Mouse (Mus musculus) right cerebral cortex, adult 18-20 months (tissue): ENCODE measurements around the gene Zscan2.
A peak's percentile ranks its signal among the peaks of the same experiment; 100 is the strongest.

Source experiments
- DNase-seq: peaks from one replicate; pipeline ENCODE4 v3.0.0; 2022; ENCODE audit warnings: mixed read lengths

Gene Zscan2

DNA sequence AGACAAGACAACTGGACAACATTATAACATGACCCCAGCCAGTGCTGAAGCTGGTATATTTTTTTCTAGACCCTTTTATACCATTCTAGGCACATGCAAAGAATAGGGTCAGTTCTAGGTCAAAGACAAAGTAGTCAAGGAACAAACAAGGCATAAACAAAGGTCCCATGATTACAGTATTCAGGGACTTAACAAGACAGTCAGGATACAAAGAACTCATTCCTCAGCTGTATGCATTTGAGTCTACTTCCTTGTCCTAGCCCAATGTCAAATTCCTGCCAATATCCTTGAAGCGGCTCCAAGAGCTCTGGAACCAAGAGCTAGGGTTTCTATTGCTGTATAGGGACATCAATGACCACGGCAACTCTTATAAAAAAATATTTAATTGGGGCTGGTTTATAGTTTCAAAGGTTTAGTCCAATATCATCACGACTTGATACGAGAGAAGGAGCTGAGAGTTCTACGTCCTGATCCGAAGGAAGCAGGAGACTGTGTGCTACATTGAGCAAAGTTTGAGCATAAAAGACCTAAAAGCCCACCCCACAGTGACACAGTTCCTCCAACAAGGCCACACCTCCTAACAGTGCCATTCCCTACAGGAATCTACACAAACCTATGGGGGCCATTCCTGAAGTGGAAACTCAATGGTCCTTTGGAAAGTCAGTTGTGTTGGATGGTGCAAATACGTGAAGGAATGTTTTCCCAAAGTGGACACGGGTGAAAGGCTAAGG lies 16.6 kb upstream of the Zscan2 start:
- DNase-seq, result no peak

DNA sequence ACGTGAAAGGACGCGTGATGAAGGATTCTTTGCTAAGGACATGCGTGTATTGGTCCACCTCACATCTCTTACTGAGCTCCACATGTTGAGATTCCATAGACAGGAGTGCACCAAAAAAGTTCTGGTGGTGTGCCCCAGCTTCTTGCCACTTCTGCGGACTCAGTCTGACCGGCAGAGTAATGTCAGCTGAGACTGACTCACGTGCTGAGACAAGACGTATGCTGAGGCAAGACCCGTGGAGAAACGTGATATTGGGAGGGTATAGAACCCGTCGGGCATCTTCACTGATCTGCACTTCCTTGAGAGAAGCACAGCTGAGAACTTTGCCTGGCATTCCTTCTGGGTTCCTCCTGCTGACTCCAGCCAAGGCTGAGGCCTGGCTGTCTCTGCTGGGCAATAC lies 16.0 kb upstream of the Zscan2 start:
- DNase-seq, result no peak

DNA sequence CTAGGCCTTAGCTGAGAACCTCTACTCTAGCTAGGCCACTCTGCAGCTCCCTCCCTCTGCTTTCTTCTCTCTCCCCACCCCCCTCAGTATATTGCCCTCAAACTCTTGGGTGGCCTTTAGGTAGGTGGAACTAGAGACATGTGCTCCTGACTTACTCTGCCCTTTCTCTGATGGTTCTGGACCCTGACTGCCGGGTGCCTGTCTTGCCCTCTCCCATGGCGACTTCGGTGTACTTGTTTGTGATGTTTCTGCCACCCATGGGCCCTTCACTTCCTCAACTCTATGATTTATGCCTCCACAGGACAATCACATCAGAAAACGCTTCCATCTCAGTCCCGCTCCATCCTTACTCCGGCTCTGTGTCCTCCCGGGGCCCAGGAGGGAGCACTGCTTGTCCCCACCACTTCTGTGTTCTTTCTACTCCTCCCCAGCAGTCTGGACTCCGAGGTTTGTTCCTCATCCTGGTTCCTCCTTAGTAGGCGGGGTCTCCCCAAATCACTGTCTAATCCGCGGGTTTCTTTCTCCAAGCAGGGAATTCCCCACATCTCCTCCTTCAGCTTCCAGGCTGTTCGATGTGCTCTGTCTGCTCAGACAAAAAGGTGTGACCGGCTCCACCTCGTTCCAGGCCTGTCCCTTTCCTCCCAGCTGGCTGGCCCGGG lies 15.0 kb upstream of the Zscan2 start:
- no peak for DNase-seq

DNA sequence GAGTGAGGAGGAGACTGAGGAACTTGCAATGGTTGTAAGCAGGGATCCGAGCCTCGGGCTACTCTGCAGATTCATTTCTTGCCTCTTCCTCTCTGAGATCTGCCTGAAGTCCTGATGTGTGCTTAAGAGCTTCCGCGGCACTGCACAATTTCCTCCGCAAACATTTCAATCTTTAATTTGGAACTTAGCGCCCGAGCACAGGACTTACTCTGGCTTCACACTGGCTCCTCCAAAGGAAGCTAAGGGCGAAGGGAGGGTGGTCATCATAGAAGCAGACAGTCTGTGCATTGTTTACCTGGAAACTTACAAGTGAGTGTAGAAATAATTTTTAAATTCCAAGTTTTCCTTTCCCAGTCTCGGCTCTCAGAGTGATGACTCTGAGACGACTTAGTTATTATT lies 14.4 kb upstream of the Zscan2 start:
- DNase-seq, result no peak

DNA sequence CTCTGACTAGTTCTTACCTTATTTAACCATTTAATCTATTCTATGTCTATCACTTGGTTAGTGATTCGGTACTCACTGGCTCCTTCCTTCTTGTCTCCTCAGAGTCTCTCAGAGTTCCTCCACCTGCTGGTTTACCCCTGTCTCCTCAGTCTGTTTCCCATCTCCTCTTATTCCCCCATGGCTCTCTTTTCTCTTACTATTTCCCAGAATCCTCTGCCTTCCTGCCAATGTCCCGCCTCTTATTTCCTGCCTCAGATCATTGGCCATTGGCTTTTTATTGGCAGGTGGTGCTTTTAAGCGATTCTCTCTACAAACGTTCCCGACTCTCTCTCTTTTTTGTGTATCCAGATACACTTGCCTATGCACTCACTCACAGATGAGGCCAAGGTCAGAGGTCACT lies 14.0 kb upstream of the Zscan2 start:
- no peak for DNase-seq

DNA sequence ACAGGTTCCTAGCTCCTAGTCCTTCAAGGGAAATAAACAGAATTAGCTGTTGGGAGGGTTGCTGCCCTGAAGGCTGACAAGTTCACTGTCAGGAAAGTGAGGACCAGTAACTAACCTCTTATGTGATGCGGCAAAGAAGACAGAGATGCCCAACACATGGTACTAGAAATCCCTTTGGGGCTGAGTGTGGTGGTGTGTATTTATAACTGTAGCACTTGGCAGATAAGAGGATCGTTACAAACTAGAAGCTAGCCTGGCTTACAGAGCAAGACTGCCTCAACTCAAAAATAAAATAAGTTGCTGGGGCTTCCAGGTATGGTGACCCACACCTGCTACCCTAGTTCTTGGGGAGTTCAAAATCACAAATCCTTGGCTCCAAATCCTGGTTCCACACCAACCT lies 11.5 kb upstream of the Zscan2 start:
- DNase-seq, result no peak

DNA sequence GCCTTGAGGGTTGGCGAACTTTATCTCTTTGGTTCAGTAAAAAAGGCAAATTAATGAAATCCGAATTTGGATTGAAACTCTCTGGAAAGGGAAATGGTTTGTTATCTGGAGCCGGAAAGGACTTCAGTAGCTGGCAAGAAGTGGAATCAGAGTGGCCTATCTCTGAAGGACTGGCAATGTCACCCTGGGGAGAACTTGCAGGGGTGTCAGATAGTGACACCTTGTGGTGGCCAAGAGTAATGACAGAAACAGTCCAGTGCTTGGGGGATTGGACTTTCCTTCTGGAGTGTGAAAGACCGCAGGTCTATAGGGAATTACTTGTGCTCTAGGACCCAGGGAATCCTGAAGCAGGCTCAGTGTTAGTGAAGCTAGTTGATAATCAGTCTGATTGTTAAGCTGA lies 11.0 kb upstream of the Zscan2 start:
- DNase-seq, result peak; percentile 39

DNA sequence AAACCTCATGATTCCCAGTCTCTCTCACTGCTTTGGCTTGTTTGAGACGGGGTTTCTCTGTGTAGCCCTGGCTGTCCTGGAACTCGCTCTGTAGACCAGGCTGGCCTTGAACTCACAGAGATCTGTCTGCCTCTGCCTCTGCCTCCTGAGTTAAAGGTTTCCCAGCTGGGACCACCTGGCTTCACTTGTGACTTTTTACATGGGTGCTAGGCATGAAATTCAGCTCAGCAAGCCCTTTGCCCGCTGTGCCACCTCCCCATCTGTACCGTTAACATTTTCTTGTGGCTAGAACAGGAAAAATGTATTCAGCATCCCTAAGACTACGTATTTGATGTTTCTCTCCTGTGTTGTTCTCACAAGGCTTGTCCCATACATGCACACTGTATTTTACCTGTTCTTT lies 10.2 kb upstream of the Zscan2 start:
- DNase-seq, result no peak

DNA sequence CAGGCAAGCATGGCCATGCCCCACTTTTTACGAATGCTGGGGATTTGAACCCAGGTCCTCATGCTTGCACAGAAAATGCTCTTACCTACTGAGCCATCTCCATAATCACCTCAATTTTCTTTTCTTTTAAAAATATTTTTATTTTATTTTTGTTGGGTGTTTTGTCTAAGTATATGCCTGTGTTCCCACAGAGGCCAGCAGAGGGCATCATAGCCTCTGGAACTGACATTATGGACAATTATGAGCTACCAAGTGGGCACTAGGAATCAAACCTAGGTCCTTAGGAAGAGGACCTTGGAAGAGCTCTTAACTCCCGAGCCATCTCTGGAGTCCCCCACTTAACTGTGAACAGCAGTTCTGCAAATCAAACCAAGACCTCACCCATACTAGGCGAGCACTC lies 7.5 kb upstream of the Zscan2 start:
- DNase-seq, result no peak

DNA sequence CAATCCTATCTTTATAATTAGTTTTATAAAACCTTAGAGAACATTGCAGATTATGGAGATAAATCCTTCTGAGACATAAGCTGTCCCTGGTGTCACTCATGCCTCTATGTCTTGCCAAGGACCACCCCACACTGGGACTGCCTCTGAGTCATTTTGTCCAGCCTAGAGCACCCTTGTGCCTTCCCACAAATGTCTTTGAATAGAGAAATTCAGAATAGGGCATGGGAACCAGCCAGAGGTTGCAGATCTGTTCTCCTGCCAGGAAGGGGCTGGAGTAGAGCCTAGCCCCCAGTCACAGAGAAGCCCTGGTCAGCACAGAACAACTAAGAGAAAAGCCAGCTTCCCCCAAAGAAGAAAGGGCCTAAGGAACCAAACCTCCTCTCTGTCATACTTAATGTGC lies 5.4 kb upstream of the Zscan2 start:
- DNase-seq, result no peak

DNA sequence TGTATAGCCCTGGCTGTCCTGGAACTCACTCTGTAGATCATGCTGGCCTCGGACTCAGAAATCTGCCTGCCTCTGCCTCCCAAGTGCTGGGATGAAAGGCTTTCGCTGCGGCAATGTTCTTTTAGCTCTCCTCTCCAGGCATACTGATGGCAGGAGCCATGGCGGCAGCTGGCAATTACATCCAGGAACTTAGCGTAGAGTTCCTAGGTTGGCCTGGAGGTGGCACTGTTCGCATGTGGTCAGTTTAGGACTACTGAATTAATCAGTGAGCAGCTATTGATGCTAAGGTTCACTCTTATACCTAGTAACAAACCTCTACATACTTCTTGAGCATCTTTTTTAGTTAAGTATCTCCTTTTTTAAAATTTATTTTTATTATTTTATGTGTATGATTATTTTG lies 3.5 kb upstream of the Zscan2 start:
- peak; percentile 71 for DNase-seq

DNA sequence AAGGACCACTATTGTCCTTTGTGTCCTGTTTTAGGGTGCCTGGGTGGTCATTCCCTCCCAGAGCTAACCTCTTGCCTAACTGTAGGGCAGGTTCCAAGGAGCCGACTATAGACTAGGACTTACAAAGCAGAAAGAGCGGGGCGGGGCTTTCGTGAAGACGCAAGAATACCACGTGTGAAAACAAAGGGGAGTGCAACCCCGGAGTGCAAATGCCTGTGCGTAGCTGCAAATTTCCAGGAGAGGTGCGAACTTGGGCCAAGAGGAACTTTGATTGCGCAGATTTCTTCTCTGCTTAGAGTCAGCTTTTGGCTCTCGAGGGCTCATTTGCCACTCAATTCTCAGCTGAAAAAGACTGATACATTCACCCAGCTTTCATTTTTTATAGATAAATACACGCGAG lies 493 bp upstream of the Zscan2 start:
- no peak for DNase-seq

DNA sequence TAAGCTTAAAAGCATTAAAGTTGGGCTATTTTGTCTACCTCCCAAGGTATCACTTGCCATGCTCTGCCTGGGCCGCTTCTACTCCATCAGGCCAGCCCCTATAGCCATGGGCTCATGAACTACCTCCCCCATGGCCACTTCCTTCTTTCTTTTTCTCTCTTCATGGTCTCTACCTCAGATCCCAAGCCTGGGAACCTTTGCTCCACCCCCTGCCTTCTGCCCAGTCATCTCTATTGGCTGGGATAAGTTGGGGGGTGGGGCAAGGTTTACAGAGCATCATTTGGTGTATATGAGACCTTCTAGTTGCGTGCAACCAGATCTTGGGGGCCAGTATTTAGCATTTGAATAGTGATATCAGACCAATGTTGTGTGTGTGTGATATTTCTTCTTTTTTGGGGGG lies 1.8 kb downstream of the Zscan2 start:
- DNase-seq, result no peak

DNA sequence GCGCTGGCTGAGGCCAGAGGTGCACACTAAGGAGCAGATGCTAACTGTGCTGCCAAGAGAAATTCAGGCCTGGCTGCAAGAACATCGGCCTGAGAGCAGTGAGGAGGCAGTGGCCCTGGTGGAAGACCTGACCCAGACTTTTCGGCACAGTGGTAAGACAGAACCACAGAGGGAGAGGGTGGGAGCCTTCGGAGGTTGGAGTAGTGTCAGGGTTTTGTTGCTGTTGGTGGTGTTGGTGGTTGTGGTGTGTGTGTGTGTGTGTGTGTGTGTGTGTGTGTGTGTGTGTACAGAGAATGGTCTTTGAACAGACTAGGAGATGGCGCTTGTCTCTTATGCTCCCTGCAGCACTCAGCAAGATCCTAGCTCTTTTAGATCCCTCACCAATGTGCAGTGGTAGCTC lies 2.8 kb downstream of the Zscan2 start:
- DNase-seq, result no peak

DNA sequence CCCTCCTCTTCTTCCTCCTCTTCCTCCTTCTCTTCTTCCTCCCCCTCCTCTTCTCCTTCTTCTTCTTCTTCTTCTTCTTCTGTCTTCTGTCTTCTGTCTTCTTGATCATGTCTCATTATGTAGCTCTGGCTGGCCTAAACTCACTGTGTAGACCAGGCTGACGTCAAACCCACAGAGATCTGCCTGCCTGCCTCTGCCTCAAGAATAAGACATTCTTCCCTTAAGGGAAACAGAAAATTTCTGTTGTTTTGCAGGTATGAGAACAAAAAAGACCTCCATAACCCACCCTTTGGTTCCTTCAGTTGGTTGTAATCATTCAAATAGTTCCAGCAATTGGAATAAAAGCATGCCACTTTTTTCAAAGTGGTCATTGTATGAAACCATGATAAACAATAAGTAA lies 3.4 kb downstream of the Zscan2 start:
- no peak for DNase-seq

DNA sequence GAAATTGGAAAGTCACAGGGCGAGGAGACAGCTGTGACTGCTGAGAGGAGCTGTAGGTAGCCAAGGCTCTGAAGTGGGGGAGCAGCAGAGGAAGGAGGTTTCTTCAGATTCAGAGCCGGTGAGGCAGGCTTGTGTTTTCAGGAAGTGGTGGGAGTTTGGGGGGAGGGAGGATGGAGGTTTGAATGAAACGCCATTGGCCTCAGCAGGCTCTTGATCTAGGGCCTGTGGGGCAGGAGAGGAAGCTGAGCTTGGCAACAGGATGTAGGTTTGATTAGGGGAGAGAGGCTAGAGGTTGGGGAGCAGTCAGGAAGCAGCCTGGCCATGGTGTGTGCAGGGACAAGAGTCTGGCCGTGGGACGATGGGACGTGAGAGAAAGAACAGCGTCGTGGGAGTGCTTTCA lies 4.1 kb downstream of the Zscan2 start:
- DNase-seq, result no peak

DNA sequence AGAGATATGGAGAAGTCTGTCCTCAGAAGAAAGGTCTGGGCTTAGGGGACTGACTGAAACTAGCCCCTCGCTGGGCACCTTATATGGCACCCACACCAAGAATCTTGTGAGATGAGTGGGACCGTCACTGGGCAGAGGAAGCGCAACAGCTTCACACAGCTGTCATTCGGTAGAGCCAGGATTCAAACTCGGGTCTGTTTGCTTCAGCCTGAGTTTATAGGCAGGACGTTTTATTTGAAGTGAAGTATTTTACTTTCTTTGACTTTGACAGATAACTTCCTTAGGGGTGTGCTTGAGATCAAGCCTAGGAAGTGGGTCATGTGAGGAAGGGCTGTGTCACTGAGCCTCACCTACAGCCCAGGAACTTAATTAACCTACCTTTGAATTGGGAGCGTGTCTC lies 4.8 kb downstream of the Zscan2 start:
- DNase-seq, result no peak

DNA sequence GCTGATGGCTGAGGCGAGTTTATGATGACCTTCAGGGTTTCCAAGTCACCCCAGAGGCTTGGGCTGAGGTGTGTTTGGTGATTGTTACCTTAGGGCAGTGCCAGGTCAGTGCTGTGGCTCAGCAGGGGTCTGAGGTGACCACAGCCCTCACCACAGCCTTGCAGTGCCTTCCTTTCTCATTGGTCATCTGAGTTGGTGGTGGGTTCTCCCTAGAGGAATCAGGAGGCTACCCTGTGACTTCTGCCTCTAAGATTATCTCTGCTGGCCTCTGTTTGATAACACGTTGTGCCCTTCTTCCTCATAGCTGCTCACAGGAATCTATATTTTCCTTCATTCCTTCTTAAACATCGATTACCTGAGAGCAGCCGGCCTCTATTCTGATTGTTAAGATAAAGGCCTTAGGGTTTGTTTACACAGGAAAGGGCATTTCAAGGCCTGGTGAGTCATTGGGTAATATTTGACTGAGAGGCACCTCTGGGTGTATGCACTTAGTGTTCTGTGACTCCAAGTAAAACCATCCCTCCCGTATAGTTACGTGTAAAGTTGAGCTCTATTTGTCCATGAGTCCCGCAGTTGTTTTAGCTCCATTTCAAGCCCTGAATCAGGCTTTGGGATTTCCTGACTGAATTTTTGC lies 5.9 kb downstream of the Zscan2 start:
- no peak for DNase-seq

DNA sequence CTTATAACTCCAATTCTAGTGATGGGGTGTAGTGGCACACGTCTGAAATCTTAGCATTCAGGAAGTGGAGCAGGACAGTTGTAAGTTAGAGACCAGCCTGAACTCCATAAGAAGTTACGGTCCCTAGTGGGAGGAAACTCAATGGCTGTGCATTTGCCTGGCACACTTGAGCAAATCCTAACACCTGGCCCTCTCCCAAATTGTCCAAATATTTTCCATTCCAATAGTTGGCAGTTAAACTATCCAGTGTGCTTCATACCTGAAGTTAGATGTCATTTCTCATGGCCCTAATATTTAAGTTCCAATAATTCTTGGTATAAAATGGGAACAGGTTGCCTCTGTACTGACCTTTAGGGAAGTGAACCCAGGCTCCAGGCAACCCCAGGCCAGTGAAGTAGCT lies 8.0 kb downstream of the Zscan2 start:
- DNase-seq, result no peak

DNA sequence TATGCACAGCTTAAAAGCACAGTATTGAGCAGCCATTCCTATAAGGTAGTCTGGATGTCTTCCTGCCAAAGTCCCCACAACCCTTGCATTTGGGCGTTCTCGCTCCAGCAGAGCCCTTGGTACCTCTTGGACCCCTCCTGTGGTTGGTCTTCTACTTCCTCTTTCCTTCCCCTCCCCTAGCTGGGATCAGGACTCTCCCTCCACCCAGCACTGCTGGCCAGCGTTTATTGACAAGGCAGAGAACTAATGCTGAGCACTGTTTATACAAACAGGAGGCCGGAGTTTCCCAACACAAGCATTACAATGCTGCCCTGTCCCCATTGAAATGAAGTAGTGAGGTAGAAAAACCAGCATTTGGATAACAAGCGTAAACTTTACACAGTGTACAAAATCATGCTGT lies 12.3 kb downstream of the Zscan2 start:
- DNase-seq, result no peak

DNA sequence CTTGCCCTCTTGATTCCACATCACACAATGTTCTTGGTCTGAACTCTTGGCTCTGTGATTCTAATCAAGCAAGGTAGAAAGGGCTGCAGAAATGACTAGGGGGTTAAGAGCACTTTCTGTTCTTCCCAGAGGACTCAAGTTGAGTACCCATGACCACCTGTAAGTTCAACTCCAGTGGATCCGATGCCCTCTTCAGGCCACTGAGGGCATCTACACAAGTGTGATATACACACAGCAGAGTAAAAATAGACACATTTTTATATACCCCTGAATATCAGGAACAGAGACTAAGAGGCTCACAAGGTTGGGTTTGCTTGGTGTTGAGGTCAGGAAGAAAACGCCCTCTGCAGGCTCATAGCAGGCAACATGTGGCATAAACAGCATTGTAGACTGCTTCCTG lies 12.9 kb downstream of the Zscan2 start:
- no peak for DNase-seq

DNA sequence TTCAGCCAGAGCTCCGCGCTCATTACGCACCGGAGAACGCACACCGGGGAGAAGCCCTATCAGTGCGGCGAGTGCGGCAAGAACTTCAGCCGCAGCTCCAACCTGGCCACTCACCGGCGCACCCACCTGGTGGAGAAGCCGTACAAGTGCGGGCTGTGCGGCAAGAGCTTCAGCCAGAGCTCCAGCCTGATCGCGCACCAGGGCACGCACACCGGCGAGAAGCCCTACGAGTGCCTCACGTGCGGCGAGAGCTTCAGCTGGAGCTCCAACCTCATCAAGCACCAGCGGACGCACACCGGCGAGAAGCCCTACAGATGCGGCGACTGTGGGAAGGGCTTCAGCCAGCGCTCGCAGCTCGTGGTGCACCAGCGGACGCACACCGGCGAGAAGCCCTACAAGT lies 15.0 kb downstream of the Zscan2 start:
- DNase-seq, result no peak

DNA sequence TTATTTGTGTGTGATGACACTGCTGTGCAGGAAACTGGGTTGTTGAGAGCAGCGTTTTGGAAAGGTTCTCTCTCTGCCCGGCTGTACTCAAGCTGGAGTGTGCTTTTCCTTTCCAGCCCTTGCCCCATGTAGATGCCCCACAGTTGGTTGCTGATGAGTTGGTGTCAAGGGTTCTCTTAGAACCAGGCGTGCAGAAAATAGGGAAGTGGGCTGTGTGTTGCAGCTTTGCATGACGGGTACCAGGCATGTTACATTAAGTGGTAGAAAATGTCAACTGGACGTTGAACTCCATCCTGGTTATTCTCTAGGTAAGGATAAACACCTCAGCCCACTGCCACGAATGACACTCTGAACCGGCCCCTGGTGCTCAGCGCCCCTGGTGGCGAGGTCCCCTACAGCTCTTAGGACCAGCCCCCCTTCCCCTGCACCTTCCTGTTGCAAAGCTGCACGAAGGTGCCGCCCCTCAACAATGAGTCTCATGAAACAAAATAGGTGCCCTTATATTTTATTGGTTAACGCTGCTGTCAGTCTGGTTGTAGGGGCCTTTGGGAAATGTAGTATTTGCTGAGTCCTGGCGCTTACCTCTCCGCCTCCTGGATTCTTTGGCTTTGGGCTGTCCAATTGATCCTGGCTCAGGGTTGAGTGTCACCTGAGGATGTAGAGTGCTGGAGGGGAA lies 22.2 kb downstream of the Zscan2 start:
- peak; percentile 78 for DNase-seq

DNA sequence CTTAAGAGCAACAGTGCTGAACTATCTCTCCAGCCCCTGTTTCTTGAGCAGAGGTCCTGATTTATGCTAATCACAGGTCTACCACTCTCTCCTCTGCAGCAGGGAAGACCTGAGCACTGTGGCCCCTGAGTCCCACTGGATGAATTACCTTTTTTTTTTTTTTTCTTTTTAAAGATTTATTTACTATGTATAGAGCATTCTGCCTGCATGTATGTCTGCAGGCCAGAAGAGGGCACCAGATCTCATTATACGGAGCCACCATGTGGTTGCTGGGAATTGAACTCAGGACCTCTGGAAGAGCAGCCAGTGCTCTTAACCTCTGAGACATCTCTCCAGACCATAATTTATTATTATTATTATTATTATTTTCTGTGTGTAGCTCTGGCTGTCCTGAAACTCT lies 24.9 kb downstream of the Zscan2 start:
- no peak for DNase-seq
